Mouse (Mus musculus) small intestine, adult 2 months (tissue): Measurements from ENCODE around the gene Gpr153.

Experiments
- CTCF ChIP-seq: fragments of 200-500 bp; IDR thresholded peaks from 2 replicates; pipeline ENCODE4 v1.5.1; 2012; ENCODE audit warnings: low read depth, mild to moderate bottlenecking, control low read depth, inconsistent platforms, low read length, moderate library complexity, mixed read lengths; ENCODE audit not compliant: insufficient replicate concordance, insufficient read length; ENCODE audit errors: extremely low read depth
- POLR2A ChIP-seq: fragments of 200-500 bp; IDR thresholded peaks from 2 replicates; pipeline ENCODE4 v1.6.1; 2012; ENCODE audit warnings: low read depth, mild to moderate bottlenecking, control low read depth, inconsistent platforms, low read length, moderate library complexity

DNA sequence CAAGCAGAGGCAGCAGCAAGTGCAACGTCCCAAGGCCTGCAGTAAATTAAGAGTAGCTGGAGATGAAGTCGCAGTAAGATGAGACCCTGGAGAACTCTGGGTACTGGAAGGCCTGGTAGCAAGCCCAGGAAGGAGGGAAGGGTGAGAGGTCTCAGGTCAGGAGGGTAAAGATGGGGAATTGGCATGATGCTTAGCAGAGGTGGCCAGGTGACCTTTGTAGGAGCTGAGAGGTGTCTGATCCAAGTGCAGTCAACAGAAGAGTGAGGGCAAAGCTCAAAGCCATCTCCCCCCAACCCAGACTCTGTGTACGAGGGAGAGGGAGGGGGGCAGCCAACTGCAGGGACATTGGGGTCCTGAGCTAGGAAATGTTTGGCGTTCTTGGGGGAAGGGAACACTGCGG is 47.4 kb downstream of the Gpr153 start:
- no peak for TF ChIP-seq CTCF
- no peak for TF ChIP-seq POLR2A
